Mouse (Mus musculus) stomach, postnatal 0 days (tissue): ENCODE data around the gene Pdilt.

Source experiments
- CTCF ChIP-seq: IDR thresholded peaks from 2 replicates; pipeline ENCODE4 v1.5.1; 2016; ENCODE audit warnings: antibody characterized with exemption, low read depth, mild to moderate bottlenecking, moderate library complexity
- EP300 ChIP-seq: optimal IDR thresholded peaks from 2 replicates; pipeline ENCODE3; 2016; ENCODE audit warnings: antibody characterized with exemption

DNA sequence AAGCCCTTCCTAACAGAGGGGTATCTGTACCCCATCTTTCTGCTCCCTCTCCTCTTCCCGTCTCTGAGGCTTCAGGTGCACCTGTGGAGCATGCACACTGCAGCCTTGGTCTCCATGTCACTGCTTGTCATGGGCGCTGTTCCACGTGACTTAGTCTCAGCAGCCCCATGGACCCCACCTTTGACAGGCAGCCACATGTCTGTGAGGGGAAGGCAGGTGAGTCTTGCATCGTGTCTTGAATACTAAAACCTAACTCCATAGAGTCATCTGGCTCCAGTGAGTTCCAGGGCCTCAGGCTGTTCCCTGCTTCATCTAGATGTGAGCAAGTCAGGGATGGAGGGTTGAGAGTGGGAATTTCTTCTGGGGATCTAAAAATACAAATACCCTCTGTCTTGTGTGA is 39.1 kb downstream of the Pdilt start:
- TF ChIP-seq CTCF (no peak), EP300 (no peak)
